Mouse (Mus musculus) gastrocnemius, postnatal 4 days (tissue): Measurements from ENCODE around the gene Pygo1. TPM values are rescaled to one million over a fixed set of nuclear protein-coding genes. Genes with fewer than 3 reads are reported as not detected.

ENCODE experiments used
- DNase-seq, 2 experiments: peaks; one replicate each; pipeline ENCODE4 v3.0.0; 2021 to 2022; ENCODE audit warnings: low spot score in 2 of 2, mixed read lengths in 2 of 2
- long read RNA-seq, 2 experiments: library from polyadenylated mRNA; stranded (forward); transcript quantifications; one replicate each; pipeline ENCODE4 v2.0.0; 2021
- total RNA-seq, 2 experiments: library from RNA; stranded (reverse); gene quantifications; 2 replicates each; pipeline ENCODE4 v1.2.3; 2021

Pygo1 gene
- total RNA-seq = 1 to 10 TPM; 6.2 to 7.0 TPM
- long read RNA-seq, experiment 1, full-length matches to known transcripts = 6 of 8 reads
- long read RNA-seq, experiment 1, partial matches to known transcripts = 0 of 8 reads
- long read RNA-seq, experiment 1, other reads (novel, unspliced or antisense) = 2 of 8 reads
- long read RNA-seq, experiment 2, full-length matches to known transcripts = 1 of 4 reads
- long read RNA-seq, experiment 2, partial matches to known transcripts = 1 of 4 reads
- long read RNA-seq, experiment 2, other reads (novel, unspliced or antisense) = 2 of 4 reads

- DNase-seq = peak; percentile 46 to 66
These were observed at the start of gene Pygo1 for GRCm38 (mm10) chr9:72925021-72925934. TSS of gene Pygo1 (plus strand) at chr9:72925645.

GRCm38 (mm10) chr9:72875878-72876277 is 49.6 kb upstream of the Pygo1 start:
- DNase-seq = no peak

DNA sequence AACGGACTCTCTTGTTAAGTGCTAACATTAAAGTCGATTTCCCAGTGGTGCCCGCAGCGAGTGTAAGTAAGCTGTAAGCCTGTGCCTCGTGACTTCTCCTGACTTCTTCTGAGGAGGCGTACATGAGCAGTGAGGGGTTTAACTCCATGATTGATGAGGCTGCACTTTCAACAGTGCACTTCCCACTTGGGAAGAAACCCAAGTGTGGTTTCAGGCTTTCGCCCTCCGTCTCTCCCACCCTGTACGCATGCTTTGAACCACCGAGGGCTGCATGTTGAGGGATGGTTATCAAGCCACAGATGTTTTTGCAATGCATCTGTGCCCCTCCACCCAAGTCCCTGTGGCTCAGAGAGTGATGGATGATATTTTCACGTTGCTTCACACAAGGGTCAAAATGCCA is 47.5 kb upstream of the Pygo1 start:
- DNase-seq = no peak

GRCm38 (mm10) chr9:72878656-72879055 is 46.8 kb upstream of the Pygo1 start:
- no peak for DNase-seq

DNA sequence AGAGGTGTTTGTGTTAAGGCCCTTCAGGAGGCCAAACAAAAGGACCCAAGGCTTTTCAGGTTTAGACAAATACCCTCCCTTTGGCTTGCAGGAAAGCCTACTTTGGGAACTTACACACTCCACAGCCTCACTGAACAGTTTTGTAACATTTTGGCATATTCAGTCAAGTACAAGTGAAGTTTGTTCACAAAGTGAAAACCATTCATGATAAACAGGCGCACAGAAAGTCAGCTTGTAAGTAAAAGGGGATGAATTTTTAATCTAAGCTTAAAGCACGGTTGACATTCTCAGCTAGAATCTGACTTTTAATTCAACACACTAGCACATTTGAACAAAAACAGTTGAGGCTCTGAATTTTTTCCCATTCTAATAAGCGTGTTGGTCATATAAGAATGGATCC is 45.8 kb upstream of the Pygo1 start:
- DNase-seq = no peak

GRCm38 (mm10) chr9:72880225-72880960 is 45.1 kb upstream of the Pygo1 start:
- DNase-seq = no peak

- DNase-seq = peak in 1 of 2 experiments; percentile 39
These were observed 44.2 kb upstream of the Pygo1 start for GRCm38 (mm10) chr9:72881026-72881768.

- peak in 1 of 2 experiments; percentile 44 for DNase-seq
These were observed 41.5 kb upstream of the Pygo1 start for GRCm38 (mm10) chr9:72883940-72884339.

GRCm38 (mm10) chr9:72889777-72890176 is 35.7 kb upstream of the Pygo1 start:
- DNase-seq = no peak

- DNase-seq = no peak
These were observed 34.9 kb upstream of the Pygo1 start for GRCm38 (mm10) chr9:72890499-72891085.

- DNase-seq = no peak
These were observed 32.7 kb upstream of the Pygo1 start for GRCm38 (mm10) chr9:72892761-72893160.

GRCm38 (mm10) chr9:72894796-72895352 is 30.6 kb upstream of the Pygo1 start:
- no peak for DNase-seq

GRCm38 (mm10) chr9:72902057-72902456 is 23.4 kb upstream of the Pygo1 start:
- no peak for DNase-seq

DNA sequence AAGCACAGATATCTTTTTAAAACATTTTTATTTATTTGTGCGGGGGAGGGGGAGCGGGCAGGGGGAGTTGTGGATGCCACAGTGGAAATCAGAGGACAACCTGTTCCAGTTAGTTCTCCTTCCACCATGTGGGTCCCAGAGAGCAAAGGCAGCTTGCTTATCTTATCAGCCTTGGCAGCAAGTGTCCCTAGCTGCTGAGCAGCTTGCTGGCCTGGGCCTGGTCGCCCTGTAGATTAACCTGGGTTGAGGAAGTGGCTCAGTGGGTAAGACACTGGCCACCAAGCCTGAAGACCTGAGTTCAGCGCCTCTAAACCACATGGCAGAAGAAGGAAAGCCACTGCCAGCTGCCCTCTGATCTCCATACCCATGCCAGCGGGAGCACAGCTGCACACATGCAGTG is 22.8 kb upstream of the Pygo1 start:
- no peak for DNase-seq

- peak in 1 of 2 experiments; percentile 45 for DNase-seq
These were observed 18.7 kb upstream of the Pygo1 start for GRCm38 (mm10) chr9:72906693-72907103.

GRCm38 (mm10) chr9:72911381-72911780 is 14.1 kb upstream of the Pygo1 start:
- no peak for DNase-seq

- DNase-seq = no peak
These were observed 11.9 kb upstream of the Pygo1 start for GRCm38 (mm10) chr9:72913551-72913950.

DNA sequence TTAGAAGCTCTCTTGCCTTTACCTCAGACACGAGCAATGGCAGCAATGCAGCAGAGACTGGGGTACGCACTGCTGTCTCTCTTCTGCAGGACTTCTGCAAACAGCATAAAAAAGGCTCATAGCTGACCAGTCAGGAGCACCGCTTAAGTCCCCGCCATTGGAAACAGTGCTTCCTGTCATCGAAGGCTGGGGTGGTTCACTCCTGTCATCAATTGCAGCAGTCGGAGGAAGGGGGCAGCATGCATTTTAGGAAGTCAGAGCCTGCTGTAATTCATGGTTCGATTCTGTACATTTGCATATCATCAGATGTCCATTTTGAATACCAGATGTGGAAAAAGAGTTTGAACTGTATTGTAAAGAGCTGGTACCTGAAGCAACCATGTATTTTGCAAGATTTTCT is 9.7 kb upstream of the Pygo1 start:
- no peak for DNase-seq

DNA sequence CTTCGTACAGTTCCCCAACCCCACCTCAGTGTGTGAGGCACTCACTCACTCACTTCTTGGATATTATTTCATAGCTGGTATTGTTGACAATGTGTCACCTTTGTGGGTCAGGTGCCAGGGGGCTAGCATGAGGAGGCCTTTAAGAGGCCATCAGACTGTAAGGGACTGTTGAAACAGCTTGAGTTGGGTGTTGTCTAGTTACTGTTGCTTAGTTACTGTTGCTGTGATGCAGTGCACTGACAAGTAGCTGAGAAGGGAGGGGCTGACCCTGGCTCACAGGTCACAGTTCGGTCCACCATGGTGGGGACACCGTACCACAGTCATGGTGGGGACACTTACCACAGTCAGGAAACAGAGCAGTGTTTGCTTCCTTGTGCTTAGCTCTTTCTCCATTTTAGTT is 2.4 kb upstream of the Pygo1 start:
- DNase-seq = no peak

DNA sequence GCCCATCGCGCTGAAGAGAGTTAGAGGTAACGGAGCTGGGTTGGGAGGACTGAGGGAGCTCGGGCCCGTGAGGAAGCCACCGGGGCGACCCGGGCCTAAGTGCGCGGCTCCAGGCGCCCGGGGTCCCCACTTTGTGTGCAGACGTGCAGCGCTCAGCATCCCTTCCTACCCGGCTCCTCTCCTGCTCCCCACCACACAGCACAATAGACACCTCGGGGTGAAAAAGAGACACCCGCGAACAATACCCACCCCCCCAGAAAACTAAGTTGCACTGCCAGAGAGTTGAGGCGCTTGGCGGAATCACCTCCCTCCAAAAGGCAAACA is 452 bp downstream of the Pygo1 start:
- DNase-seq = no peak
